Mouse (Mus musculus) neural tube, embryonic 14.5 days (tissue): ENCODE measurements around the gene Brpf3. TPM values are rescaled to one million over a fixed set of nuclear protein-coding genes. Genes with fewer than 3 reads are reported as not detected.

Source experiments
- ATAC-seq: fragments of 200-750 bp; cut with Nextera tagmentation; 2 replicates; pipeline ENCODE4 v1.8.0; 2017; ENCODE audit warnings: low read depth, mild to moderate bottlenecking, moderate TSS enrichment, moderate library complexity
- H3K27ac ChIP-seq: fragments of 300-500 bp; sonication (generic); 2 replicates; pipeline ENCODE4 v1.5.1; 2014; ENCODE audit warnings: low read depth, mild to moderate bottlenecking, control low read depth, low read length, moderate library complexity, mixed read lengths
- H3K27me3 ChIP-seq: fragments of 300-500 bp; sonication (generic); 2 replicates; pipeline ENCODE4 v1.6.1; 2014; ENCODE audit warnings: low read length; ENCODE audit not compliant: control insufficient read depth, insufficient read depth
- H3K36me3 ChIP-seq: fragments of 300-500 bp; sonication (generic); 2 replicates; pipeline ENCODE4 v1.6.1; 2014; ENCODE audit warnings: low read length, mixed read lengths; ENCODE audit not compliant: control insufficient read depth, insufficient read depth
- H3K4me1 ChIP-seq: fragments of 300-500 bp; sonication (generic); 2 replicates; pipeline ENCODE4 v1.6.1; 2014; ENCODE audit warnings: low read length; ENCODE audit not compliant: control insufficient read depth, insufficient read depth
- H3K4me2 ChIP-seq: fragments of 300-500 bp; sonication (generic); 2 replicates; pipeline ENCODE4 v1.6.1; 2014; ENCODE audit warnings: mild to moderate bottlenecking, low read depth, low read length, control low read depth
- H3K4me3 ChIP-seq: fragments of 300-500 bp; sonication (generic); 2 replicates; pipeline ENCODE4 v1.5.1; 2014; ENCODE audit warnings: low read depth, low read length, control low read depth, mixed read lengths
- H3K9ac ChIP-seq: fragments of 300-500 bp; sonication (generic); replicated peaks from 2 replicates; pipeline ENCODE4 v1.6.1; 2014; ENCODE audit warnings: low read depth, mild to moderate bottlenecking, control low read depth, low read length, mixed read lengths
- H3K9me3 ChIP-seq: fragments of 300-500 bp; sonication (generic); 2 replicates; pipeline ENCODE4 v1.6.1; 2016; ENCODE audit warnings: low read length; ENCODE audit not compliant: control insufficient read depth
- WGBS: fragments of 180-500 bp; shearing (Covaris S2); extraction: QIAGEN DNeasy Blood & Tissue Kit; methylation state at CpG from one replicate; pipeline ENCODE4 v1.1.7; 2014; 5-methylcytosine and 5-hydroxymethylcytosine counted together
- polyA plus RNA-seq: library from polyadenylated mRNA; unstranded; fragments of >200 nt; fragmentation: Nextera tagmentation; extraction: Ambion mirVana; gene quantifications from 2 replicates; pipeline ENCODE4 v1.2.1, GENCODE M21; 2014

Brpf3 gene
- polyA plus RNA-seq, 1 experiment from 2014 or later, result 6.9 TPM

DNA sequence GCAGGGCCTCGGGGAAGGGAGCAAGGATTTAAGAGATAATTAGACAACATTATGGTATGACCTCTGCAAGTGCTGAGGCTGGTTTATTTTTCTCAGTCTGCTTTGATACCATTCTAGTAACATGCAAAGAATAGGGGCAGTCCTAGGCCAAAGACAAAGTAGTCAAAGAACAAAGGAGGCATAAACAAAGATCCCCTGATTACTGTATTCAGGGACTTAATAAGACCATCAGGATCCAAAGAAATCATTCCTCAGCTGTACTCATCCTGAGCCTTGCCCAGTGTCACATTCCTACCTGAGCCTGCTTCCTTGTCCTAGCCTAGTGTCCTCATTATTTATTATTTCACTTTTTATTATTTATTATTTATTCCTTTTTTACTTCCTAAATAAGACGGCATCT lies 19.3 kb downstream of the Brpf3 start:
- H3K4me1 ChIP-seq, result no peaks in the 10 kb centered on the region
- H3K27ac ChIP-seq, result no peak overlapping the region
- no peaks in the 10 kb centered on the region for H3K9me3 ChIP-seq
- no peak overlapping the region for H3K9ac ChIP-seq
- WGBS, result 83% methylated on average over 2 of the region's 2 CpGs
- ATAC-seq, result no peak
- H3K36me3 ChIP-seq, result peaks cover 55% of the 10 kb centered on the region
- H3K4me3 ChIP-seq, result no peak overlapping the region
- H3K4me2 ChIP-seq, result no peak overlapping the region
- no peaks in the 10 kb centered on the region for H3K27me3 ChIP-seq

GRCm38 (mm10) chr17:28823004-28823745 lies 22.3 kb downstream of the Brpf3 start:
- no peaks in the 10 kb centered on the region for H3K9me3 ChIP-seq
- H3K27ac ChIP-seq, result no peak overlapping the region
- no peak overlapping the region for H3K4me2 ChIP-seq
- H3K27me3 ChIP-seq, result no peaks in the 10 kb centered on the region
- no peaks in the 10 kb centered on the region for H3K4me1 ChIP-seq
- H3K4me3 ChIP-seq, result no peak overlapping the region
- WGBS, result 89% methylated on average over 13 of the region's 13 CpGs
- no peak overlapping the region for H3K9ac ChIP-seq
- no peak for ATAC-seq
- H3K36me3 ChIP-seq, result peaks cover 38% of the 10 kb centered on the region

DNA sequence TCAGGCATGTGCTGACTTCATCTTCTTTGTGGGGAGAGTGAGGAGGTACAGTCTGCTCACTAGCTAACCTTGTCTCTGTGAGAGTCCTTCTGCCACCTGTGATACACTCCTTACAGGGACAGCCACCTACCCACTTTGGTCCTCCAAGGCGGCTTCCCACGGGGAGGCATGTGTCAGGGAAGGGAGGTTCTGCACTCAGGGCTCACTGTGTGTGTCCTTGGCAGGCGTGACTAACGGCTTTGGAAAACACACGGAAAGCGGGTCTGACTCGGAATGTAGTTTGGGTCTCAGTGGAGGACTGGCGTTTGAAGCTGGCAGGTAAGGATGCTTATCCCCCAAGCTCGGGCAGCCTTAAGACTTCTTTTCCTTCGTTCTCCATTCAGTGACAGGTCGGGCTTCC lies 22.9 kb downstream of the Brpf3 start:
- 83% methylated on average over 11 of the region's 11 CpGs for WGBS
- H3K36me3 ChIP-seq, result peaks cover 32% of the 10 kb centered on the region

GRCm38 (mm10) chr17:28824896-28825295 lies 24.0 kb downstream of the Brpf3 start:
- no peaks in the 10 kb centered on the region for H3K4me1 ChIP-seq
- H3K27me3 ChIP-seq, result no peaks in the 10 kb centered on the region
- H3K9me3 ChIP-seq, result no peaks in the 10 kb centered on the region
- H3K9ac ChIP-seq, result no peak overlapping the region
- H3K27ac ChIP-seq, result no peak overlapping the region
- 86% methylated on average over 6 of the region's 6 CpGs for WGBS
- H3K4me2 ChIP-seq, result no peak overlapping the region
- ATAC-seq, result no peak
- H3K36me3 ChIP-seq, result peaks cover 30% of the 10 kb centered on the region
- H3K4me3 ChIP-seq, result no peak overlapping the region

More for the DNA sequence above, 22.9 kb downstream of the Brpf3 start:
- Histone ChIP-seq H3K9ac (no peak overlapping the region), H3K27ac (no peak overlapping the region), H3K9me3 (no peaks in the 10 kb centered on the region), H3K27me3 (no peaks in the 10 kb centered on the region), H3K4me2 (no peak overlapping the region), H3K4me1 (no peaks in the 10 kb centered on the region), H3K4me3 (no peak overlapping the region)
- no peak for ATAC-seq

DNA sequence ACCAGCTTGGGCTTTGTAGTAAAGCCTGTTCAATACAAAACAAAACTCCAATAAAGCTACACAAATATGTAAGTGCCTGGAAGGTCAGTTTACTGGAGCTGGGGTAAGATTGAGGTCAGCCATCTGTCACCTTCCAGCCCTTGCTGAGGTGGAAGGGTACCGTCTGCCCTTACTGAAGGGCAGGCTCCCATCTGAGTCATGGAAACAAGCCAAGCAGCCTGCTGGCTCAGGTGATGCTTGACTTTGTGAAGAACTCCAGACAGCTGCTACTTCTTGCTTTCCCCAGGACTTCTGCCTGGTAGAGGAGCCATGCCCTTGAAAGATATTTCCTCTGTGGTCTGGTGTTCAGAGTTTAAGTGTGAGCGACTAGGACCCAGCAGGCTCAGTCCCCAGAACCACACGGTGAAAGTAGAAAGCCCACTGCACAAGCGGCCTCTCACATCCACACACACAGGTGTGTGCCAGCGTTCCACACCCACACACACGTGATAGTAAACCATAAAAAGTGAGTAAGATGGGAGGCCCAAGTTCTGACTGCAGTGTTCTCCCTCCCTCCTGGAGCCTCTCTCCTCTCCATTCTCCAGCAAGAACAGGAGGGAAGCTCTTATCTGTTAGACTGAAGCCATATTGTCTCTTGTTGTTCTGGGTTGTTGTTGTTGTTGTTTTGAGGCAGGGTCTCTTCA lies 24.6 kb downstream of the Brpf3 start:
- no peak for ATAC-seq
- peaks cover 30% of the 10 kb centered on the region for H3K36me3 ChIP-seq
- H3K4me1 ChIP-seq, result no peaks in the 10 kb centered on the region
- no peak overlapping the region for H3K4me3 ChIP-seq
- WGBS, result 94% methylated on average over 6 of the region's 6 CpGs
- H3K4me2 ChIP-seq, result no peak overlapping the region
- no peaks in the 10 kb centered on the region for H3K27me3 ChIP-seq
- H3K27ac ChIP-seq, result no peak overlapping the region
- H3K9ac ChIP-seq, result no peak overlapping the region
- H3K9me3 ChIP-seq, result no peaks in the 10 kb centered on the region

DNA sequence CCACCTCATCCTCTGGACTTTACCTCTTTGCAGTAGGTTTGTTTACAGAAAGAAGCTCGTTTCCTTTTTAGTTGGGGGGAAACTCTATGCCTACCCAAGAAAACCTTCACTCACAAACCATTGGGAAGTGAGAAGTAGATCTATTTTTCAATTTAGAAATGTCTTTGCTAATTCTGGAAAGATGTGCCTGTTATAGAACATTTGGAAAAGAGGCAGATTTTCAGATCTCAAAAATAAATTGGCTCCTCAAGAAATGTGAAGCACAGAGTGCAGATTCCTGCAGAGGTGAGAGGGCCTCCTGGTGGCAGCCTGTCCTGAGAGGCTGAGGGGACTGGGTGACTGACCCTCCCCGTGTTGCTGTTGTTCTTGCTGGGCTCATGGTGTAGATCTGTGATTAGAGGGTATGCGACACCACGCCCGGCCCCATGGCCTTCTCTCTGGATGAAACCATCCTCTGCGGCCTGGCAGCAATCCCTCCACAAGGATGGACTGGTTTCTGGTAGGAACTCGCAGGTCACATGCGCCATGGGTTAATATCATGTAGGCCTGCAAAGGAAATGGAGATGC lies 26.9 kb downstream of the Brpf3 start:
- H3K4me2 ChIP-seq, result no peak overlapping the region
- 96% methylated on average over 8 of the region's 8 CpGs for WGBS
- no peak overlapping the region for H3K4me3 ChIP-seq
- H3K36me3 ChIP-seq, result peaks cover 21% of the 10 kb centered on the region
- H3K9me3 ChIP-seq, result no peaks in the 10 kb centered on the region
- no peaks in the 10 kb centered on the region for H3K4me1 ChIP-seq
- no peak overlapping the region for H3K9ac ChIP-seq
- H3K27ac ChIP-seq, result no peak overlapping the region
- ATAC-seq, result no peak
- H3K27me3 ChIP-seq, result no peaks in the 10 kb centered on the region

- Histone ChIP-seq H3K4me2 (no peak overlapping the region), H3K9me3 (no peaks in the 10 kb centered on the region), H3K27me3 (no peaks in the 10 kb centered on the region), H3K4me1 (no peaks in the 10 kb centered on the region), H3K9ac (no peak overlapping the region), H3K36me3 (peaks cover 13% of the 10 kb centered on the region), H3K4me3 (no peak overlapping the region), H3K27ac (no peak overlapping the region)
- ATAC-seq, result no peak
- WGBS, result 92% methylated on average over 14 of the region's 14 CpGs
These were observed 28.2 kb downstream of the Brpf3 start for GRCm38 (mm10) chr17:28829120-28829519.

DNA sequence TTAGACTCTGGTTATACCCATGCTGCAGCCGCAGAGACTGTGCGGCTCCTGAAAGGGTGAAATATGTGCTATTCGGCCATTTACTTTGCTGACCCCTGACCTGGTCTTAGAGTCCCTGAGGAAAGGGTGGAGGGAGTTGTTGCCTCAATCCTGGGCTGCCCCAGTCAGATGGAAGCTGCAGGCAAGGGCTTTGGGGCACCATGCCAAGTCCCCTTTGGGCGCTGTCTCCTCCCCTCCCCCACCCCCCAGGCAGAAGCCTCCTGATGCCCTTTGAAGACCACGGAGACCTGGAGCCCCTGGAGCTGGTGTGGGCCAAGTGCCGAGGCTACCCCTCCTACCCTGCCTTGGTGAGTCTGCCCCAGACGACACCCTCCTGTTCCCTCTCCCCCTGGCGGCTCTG lies 30.2 kb downstream of the Brpf3 start:
- no peak for ATAC-seq
- no peak overlapping the region for H3K9ac ChIP-seq
- H3K36me3 ChIP-seq, result peaks cover 8% of the 10 kb centered on the region
- H3K27me3 ChIP-seq, result no peaks in the 10 kb centered on the region
- no peaks in the 10 kb centered on the region for H3K4me1 ChIP-seq
- no peak overlapping the region for H3K27ac ChIP-seq
- 68% methylated on average over 8 of the region's 8 CpGs for WGBS
- no peaks in the 10 kb centered on the region for H3K9me3 ChIP-seq
- H3K4me2 ChIP-seq, result no peak overlapping the region
- H3K4me3 ChIP-seq, result no peak overlapping the region

- no peak overlapping the region for H3K27ac ChIP-seq
- H3K36me3 ChIP-seq, result peaks cover 14% of the 10 kb centered on the region
- H3K9me3 ChIP-seq, result no peaks in the 10 kb centered on the region
- no peak overlapping the region for H3K4me2 ChIP-seq
- no peaks in the 10 kb centered on the region for H3K4me1 ChIP-seq
- H3K4me3 ChIP-seq, result no peak overlapping the region
- no peaks in the 10 kb centered on the region for H3K27me3 ChIP-seq
- 89% methylated on average over 9 of the region's 9 CpGs for WGBS
- no peak overlapping the region for H3K9ac ChIP-seq
- no peak for ATAC-seq
These were observed 31.1 kb downstream of the Brpf3 start for GRCm38 (mm10) chr17:28832040-28832439.
